Mouse (Mus musculus): Measurements from ENCODE around the gene Krt2.

GRCm38 (mm10) chr15:101770226-101770625 lies 47.7 kb downstream of the Krt2 start:
- no peak for TF ChIP-seq POLR2A (IDR thresholded peaks at IDR 0.05; ENCODE audit: insufficient read depth, low read length)
- TF ChIP-seq EP300 (IDR thresholded peaks at IDR 0.05; ENCODE audit: insufficient read depth, low read depth, low read length), result no peak
- TF ChIP-seq CTCF (IDR thresholded peaks at IDR 0.05; ENCODE audit: low read depth, low read length), result no peak

Measured in ES-Bruce4 (cell line).